Mouse (Mus musculus) kidney, adult 9 months (tissue): ENCODE results near the gene Klrb1a.
A peak's percentile ranks its signal among the peaks of the same experiment; 100 is the strongest.

Source experiments
- DNase-seq: peaks from one replicate; pipeline ENCODE4 v3.0.0; 2022

Klrb1a gene

GRCm38 (mm10) chr6:128599555-128599954 lies 23.8 kb downstream of the Klrb1a start:
- DNase-seq = peak; percentile 34

GRCm38 (mm10) chr6:128598256-128599047 lies 24.9 kb downstream of the Klrb1a start:
- no peak for DNase-seq

GRCm38 (mm10) chr6:128597121-128597522 lies 26.2 kb downstream of the Klrb1a start:
- DNase-seq = peak; percentile 74

DNA sequence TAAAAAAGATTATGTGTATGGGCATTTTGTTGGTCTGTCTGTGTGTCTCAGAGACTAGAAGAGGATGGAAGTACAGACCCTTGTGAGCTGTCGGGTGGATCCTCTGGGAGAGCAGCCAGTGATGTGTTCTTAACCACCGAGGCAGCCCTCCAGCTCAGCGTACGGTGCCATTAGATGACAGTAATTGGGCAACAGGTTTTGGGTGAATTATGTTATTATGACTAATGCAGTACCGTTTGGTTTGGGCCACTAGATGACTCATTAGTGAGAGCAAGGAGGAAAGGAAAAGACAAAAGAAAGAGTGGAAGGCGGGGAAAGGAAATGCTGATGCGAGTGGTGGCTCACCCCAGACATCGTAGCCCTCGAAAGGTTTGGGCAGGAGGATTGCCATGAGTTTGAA lies 28.7 kb downstream of the Klrb1a start:
- no peak for DNase-seq

DNA sequence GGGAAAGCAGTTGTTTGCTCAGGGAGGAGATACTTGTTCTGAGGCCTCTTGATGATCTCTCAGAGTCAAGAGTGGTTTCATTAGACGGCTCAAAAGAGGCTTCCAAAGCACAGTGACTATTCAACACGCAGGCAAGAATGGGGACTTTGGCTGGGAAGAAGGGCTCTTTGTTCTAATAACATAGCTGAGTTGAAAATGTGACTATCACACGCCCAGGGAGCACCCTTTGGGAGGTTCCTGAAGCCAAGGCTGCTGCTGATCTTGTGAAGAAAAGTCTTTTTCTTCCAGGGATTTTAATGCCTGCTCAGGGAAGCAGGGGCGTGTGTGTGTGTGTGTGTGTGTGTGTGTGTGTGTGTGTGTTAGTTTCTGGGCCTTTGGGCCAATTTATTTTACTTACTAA lies 33.9 kb downstream of the Klrb1a start:
- no peak for DNase-seq

DNA sequence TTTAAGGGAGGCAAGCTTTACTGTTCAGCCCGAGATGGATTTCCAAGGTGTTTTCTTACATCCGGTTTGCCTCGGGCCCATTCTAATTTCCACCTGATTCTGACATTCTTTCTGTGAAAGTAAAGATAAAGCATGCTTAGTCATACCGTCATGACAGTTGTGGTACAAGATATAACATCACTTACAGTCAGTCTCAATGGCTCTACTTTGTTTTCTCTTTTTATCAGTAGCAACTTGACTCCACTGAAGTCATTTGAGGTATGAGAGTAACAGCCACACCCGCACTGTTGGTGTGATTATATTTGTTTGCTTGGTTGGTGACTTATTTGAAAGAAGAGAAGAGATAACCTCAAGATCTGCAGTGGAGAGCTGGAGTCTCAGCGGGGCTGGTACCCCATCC lies 35.7 kb downstream of the Klrb1a start:
- DNase-seq = no peak

- DNase-seq = no peak
Measured at GRCm38 (mm10) chr6:128585642-128586245, 37.6 kb downstream of the Klrb1a start.

GRCm38 (mm10) chr6:128584070-128584660 lies 39.2 kb downstream of the Klrb1a start:
- peak; percentile 17 for DNase-seq

DNA sequence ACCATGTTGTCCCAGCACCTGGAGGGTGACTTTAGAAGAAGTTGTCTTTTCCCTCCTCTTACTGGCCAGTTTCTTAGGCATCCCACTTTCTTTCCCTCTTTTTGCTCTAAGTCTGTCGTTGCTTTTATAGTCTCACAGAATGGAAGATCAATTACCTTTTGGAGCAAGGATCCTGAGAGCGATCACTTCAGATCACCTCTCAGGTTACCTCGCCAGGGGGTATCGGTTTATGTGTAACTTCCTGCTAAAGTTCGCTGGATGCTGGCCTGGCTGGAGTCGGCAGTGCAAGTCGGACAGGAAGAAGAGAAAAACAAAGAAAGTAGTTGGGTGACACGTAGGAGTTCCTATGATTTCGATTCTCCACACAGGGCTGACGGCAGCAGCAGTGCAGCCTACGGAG lies 41.8 kb downstream of the Klrb1a start, which contains the start of gene A2ml1:
Gene A2ml1, minus strand, starts transcription at position 101 of the 400 bp plus-strand sequence.
- peak; percentile 39 for DNase-seq

GRCm38 (mm10) chr6:128577301-128577700 lies 46.0 kb downstream of the Klrb1a start:
- no peak for DNase-seq

DNA sequence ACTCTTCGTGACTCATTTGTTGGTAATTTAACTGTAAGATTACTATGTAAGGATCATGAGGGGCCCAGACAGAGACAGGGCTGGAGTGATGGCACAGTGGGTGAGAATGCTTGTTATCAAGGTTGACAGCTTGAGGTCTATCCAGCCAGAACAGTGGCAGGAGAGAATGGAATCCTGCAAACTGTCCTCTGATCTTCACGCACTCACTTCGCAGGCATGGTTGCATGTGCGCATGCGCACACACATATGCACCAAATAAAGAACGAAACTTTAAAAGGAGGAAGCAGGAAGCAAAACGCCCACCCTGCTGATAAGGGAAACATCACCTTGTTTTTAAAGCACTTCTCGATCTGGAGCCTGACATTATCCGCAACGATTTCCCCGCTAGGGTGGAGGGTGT lies 56.7 kb downstream of the Klrb1a start:
- no peak for DNase-seq
